Mouse (Mus musculus): ENCODE measurements around the gene Stxbp5l. TPM values are rescaled to one million over a fixed set of nuclear protein-coding genes. Genes with fewer than 3 reads are reported as not detected.
"Not testable (repeated sequence)": the region's sequence is repeated elsewhere in the genome, so short reads cannot be mapped to it uniquely, and the experiment has no call there.

Stxbp5l gene
- total RNA-seq, 2 experiments from 2014 or later, result not detected

- no peak for DNase-seq
- intact Hi-C loops (cut with DNase I), result no loop called here
These were observed 80.3 kb downstream of the Stxbp5l start for GRCm38 (mm10) chr16:37304441-37304840.

- DNase-seq, result no peak
- intact Hi-C loops (cut with DNase I), result loop anchor here (1.0 to 10.0 kb wide), 2 partner anchors 390 to 652 kb away; no protein-coding TSS in a partner anchor
These were observed 92.2 kb downstream of the Stxbp5l start for GRCm38 (mm10) chr16:37292593-37292992.

- DNase-seq, result no peak
- intact Hi-C loops (cut with DNase I), result no loop called here
These were observed 104.6 kb downstream of the Stxbp5l start for GRCm38 (mm10) chr16:37280206-37280605.

- intact Hi-C loops (cut with DNase I), result no loop called here
- no peak for DNase-seq
These were observed 111.1 kb downstream of the Stxbp5l start for GRCm38 (mm10) chr16:37273681-37274080.

- intact Hi-C loops (cut with DNase I), result no loop called here
- DNase-seq, result no peak
These were observed 123.1 kb downstream of the Stxbp5l start for GRCm38 (mm10) chr16:37261678-37262077.

GRCm38 (mm10) chr16:37219151-37219550 lies 165.6 kb downstream of the Stxbp5l start:
- DNase-seq, result no peak
- intact Hi-C loops (cut with DNase I), result no loop called here

GRCm38 (mm10) chr16:37208783-37209182 lies 176.0 kb downstream of the Stxbp5l start:
- no peak for DNase-seq
- intact Hi-C loops (cut with DNase I), result no loop called here

GRCm38 (mm10) chr16:37194152-37194551 lies 190.6 kb downstream of the Stxbp5l start:
- DNase-seq, result no peak
- intact Hi-C loops (cut with DNase I), result no loop called here

GRCm38 (mm10) chr16:37125190-37125589 lies 259.6 kb downstream of the Stxbp5l start:
- DNase-seq; intact Hi-C loops (cut with DNase I): not testable (repeated sequence)

- peak; percentile 11 to 40 for DNase-seq
- intact Hi-C loops (cut with DNase I), result loop anchor here (5.0 to 10.0 kb wide), 2 partner anchors 698 to 836 kb away; no protein-coding TSS in a partner anchor
These were observed 275.5 kb downstream of the Stxbp5l start for GRCm38 (mm10) chr16:37109285-37109684.

GRCm38 (mm10) chr16:37108763-37109162 lies 276.0 kb downstream of the Stxbp5l start:
- intact Hi-C loops (cut with DNase I), result loop anchor here (5.0 to 10.0 kb wide), 2 partner anchors 699 to 836 kb away; no protein-coding TSS in a partner anchor

GRCm38 (mm10) chr16:37094169-37094833 lies 290.5 kb downstream of the Stxbp5l start:
- intact Hi-C loops (cut with DNase I), result no loop called here
- no peak for DNase-seq

More at GRCm38 (mm10) chr16:37108763-37109162, 276.0 kb downstream of the Stxbp5l start:
- DNase-seq, result no peak

GRCm38 (mm10) chr16:37089648-37090047 lies 295.1 kb downstream of the Stxbp5l start:
- intact Hi-C loops (cut with DNase I), result no loop called here
- DNase-seq, result no peak

- DNase-seq, result no peak
- intact Hi-C loops (cut with DNase I), result no loop called here
These were observed 312.4 kb downstream of the Stxbp5l start for GRCm38 (mm10) chr16:37072354-37072753.

Other genes with a start within 250 kb of the Stxbp5l start
- gene Gtf2e1, start 154.8 kb upstream of the Stxbp5l start, total RNA-seq (2021), result 1 to 10 TPM; 6.8 to 7.5 TPM
- 1 to 10 TPM; 7.6 to 8.6 TPM for gene Rabl3, start 154.9 kb upstream of the Stxbp5l start, total RNA-seq (2021)
- under 1 TPM in 1 of 2 experiments, not detected in 1; 0.12 TPM for gene Hgd, start 195.2 kb upstream of the Stxbp5l start, total RNA-seq (2021)